Mouse (Mus musculus): Measurements from ENCODE around the gene Itgb7. TPM values are rescaled to one million over a fixed set of nuclear protein-coding genes. Genes with fewer than 3 reads are reported as not detected.

The Itgb7 gene
- polyA plus RNA-seq, 1 experiment from 2014 or later: 1.3 TPM

- H3K27ac ChIP-seq (ENCODE audit: low read depth, low read length): no peak overlapping the region
- peaks cover 13% of the 10 kb centered on the region for H3K27me3 ChIP-seq (ENCODE audit: control insufficient read depth, insufficient read depth, low read length)
- WGBS: 2% methylated on average over 42 of the region's 43 CpGs
- H3K36me3 ChIP-seq (ENCODE audit: control insufficient read depth, insufficient read depth, low read length): no peaks in the 10 kb centered on the region
- peak overlapping the region; percentile 76 for H3K4me2 ChIP-seq (ENCODE audit: low read depth)
- H3K4me3 ChIP-seq (ENCODE audit: low read depth, low read length): peak overlapping the region; percentile 29
- H3K9me3 ChIP-seq (ENCODE audit: control insufficient read depth, low read length): no peaks in the 10 kb centered on the region
- peak overlapping the region; percentile 19 for H3K9ac ChIP-seq (ENCODE audit: low read length)
- peak; percentile 81 for DNase-seq (ENCODE audit: low spot score)
- ATAC-seq (ENCODE audit: insufficient read depth, low FRiP score, low TSS enrichment): peak; percentile 50
- peaks cover 3% of the 10 kb centered on the region; the same call in 1 of the 2 replicates for H3K4me1 ChIP-seq (ENCODE audit: control insufficient read depth, insufficient read depth, low read length)
Observed at GRCm38 (mm10) chr15:102224186-102224991, 7.4 kb downstream of the Itgb7 start.

- WGBS: 76% methylated on average over 10 of the region's 10 CpGs
- Histone ChIP-seq H3K9ac (ENCODE audit: low read length) (no peak overlapping the region), H3K27ac (ENCODE audit: low read depth, low read length) (no peak overlapping the region), H3K27me3 (ENCODE audit: control insufficient read depth, insufficient read depth, low read length) (peaks cover 13% of the 10 kb centered on the region), H3K4me3 (ENCODE audit: low read depth, low read length) (no peak overlapping the region), H3K4me2 (ENCODE audit: low read depth) (no peak overlapping the region), H3K4me1 (ENCODE audit: control insufficient read depth, insufficient read depth, low read length) (peaks cover 3% of the 10 kb centered on the region; the same call in 1 of the 2 replicates), H3K9me3 (ENCODE audit: control insufficient read depth, low read length) (no peaks in the 10 kb centered on the region), H3K36me3 (ENCODE audit: control insufficient read depth, insufficient read depth, low read length) (no peaks in the 10 kb centered on the region)
- ATAC-seq (ENCODE audit: insufficient read depth, low FRiP score, low TSS enrichment): no peak
- no peak for DNase-seq (ENCODE audit: low spot score)
Observed at GRCm38 (mm10) chr15:102222386-102222785, 9.4 kb downstream of the Itgb7 start.

- 87% methylated on average over 7 of the region's 7 CpGs for WGBS
- no peak overlapping the region for H3K27ac ChIP-seq (ENCODE audit: low read depth, low read length)
- H3K4me3 ChIP-seq (ENCODE audit: low read depth, low read length): no peak overlapping the region
- no peak overlapping the region for H3K9ac ChIP-seq (ENCODE audit: low read length)
- no peaks in the 10 kb centered on the region for H3K27me3 ChIP-seq (ENCODE audit: control insufficient read depth, insufficient read depth, low read length)
- no peaks in the 10 kb centered on the region for H3K4me1 ChIP-seq (ENCODE audit: control insufficient read depth, insufficient read depth, low read length)
- no peak for ATAC-seq (ENCODE audit: insufficient read depth, low FRiP score, low TSS enrichment)
- H3K4me2 ChIP-seq (ENCODE audit: low read depth): no peak overlapping the region
- H3K9me3 ChIP-seq (ENCODE audit: control insufficient read depth, low read length): no peaks in the 10 kb centered on the region
- H3K36me3 ChIP-seq (ENCODE audit: control insufficient read depth, insufficient read depth, low read length): peaks cover 15% of the 10 kb centered on the region
- no peak for DNase-seq (ENCODE audit: low spot score)
Observed at GRCm38 (mm10) chr15:102217325-102217724, 14.4 kb downstream of the Itgb7 start.

GRCm38 (mm10) chr15:102216459-102217228, 15.1 kb downstream of the Itgb7 start:
- H3K4me2 ChIP-seq (ENCODE audit: low read depth): no peak overlapping the region
- DNase-seq (ENCODE audit: low spot score) (no peak), ATAC-seq (ENCODE audit: insufficient read depth, low FRiP score, low TSS enrichment) (no peak)
- H3K4me3 ChIP-seq (ENCODE audit: low read depth, low read length): no peak overlapping the region
- H3K27me3 ChIP-seq (ENCODE audit: control insufficient read depth, insufficient read depth, low read length): no peaks in the 10 kb centered on the region
- H3K9me3 ChIP-seq (ENCODE audit: control insufficient read depth, low read length): no peaks in the 10 kb centered on the region
- H3K27ac ChIP-seq (ENCODE audit: low read depth, low read length): no peak overlapping the region
- H3K36me3 ChIP-seq (ENCODE audit: control insufficient read depth, insufficient read depth, low read length): peaks cover 15% of the 10 kb centered on the region
- 84% methylated on average over 16 of the region's 16 CpGs for WGBS
- no peaks in the 10 kb centered on the region for H3K4me1 ChIP-seq (ENCODE audit: control insufficient read depth, insufficient read depth, low read length)
- H3K9ac ChIP-seq (ENCODE audit: low read length): no peak overlapping the region; the same call in 1 of the 2 replicates

GRCm38 (mm10) chr15:102215624-102216023, 16.1 kb downstream of the Itgb7 start:
- WGBS: 68% methylated on average over 6 of the region's 6 CpGs
- peaks cover 16% of the 10 kb centered on the region for H3K36me3 ChIP-seq (ENCODE audit: control insufficient read depth, insufficient read depth, low read length)
- no peak for DNase-seq (ENCODE audit: low spot score)
- no peaks in the 10 kb centered on the region for H3K9me3 ChIP-seq (ENCODE audit: control insufficient read depth, low read length)
- ATAC-seq (ENCODE audit: insufficient read depth, low FRiP score, low TSS enrichment): no peak
- H3K27me3 ChIP-seq (ENCODE audit: control insufficient read depth, insufficient read depth, low read length): no peaks in the 10 kb centered on the region
- H3K4me2 ChIP-seq (ENCODE audit: low read depth): no peak overlapping the region
- H3K27ac ChIP-seq (ENCODE audit: low read depth, low read length): no peak overlapping the region
- H3K9ac ChIP-seq (ENCODE audit: low read length): no peak overlapping the region
- H3K4me3 ChIP-seq (ENCODE audit: low read depth, low read length): no peak overlapping the region
- no peaks in the 10 kb centered on the region for H3K4me1 ChIP-seq (ENCODE audit: control insufficient read depth, insufficient read depth, low read length)

GRCm38 (mm10) chr15:102214132-102214531, 17.6 kb downstream of the Itgb7 start:
- no peak overlapping the region for H3K9ac ChIP-seq (ENCODE audit: low read length)
- no peaks in the 10 kb centered on the region for H3K4me1 ChIP-seq (ENCODE audit: control insufficient read depth, insufficient read depth, low read length)
- no peak overlapping the region for H3K4me2 ChIP-seq (ENCODE audit: low read depth)
- H3K4me3 ChIP-seq (ENCODE audit: low read depth, low read length): no peak overlapping the region
- H3K9me3 ChIP-seq (ENCODE audit: control insufficient read depth, low read length): no peaks in the 10 kb centered on the region
- WGBS: 37% methylated on average over 2 of the region's 2 CpGs
- H3K36me3 ChIP-seq (ENCODE audit: control insufficient read depth, insufficient read depth, low read length): peaks cover 18% of the 10 kb centered on the region
- DNase-seq (ENCODE audit: low spot score) (no peak), ATAC-seq (ENCODE audit: insufficient read depth, low FRiP score, low TSS enrichment) (no peak)
- no peaks in the 10 kb centered on the region for H3K27me3 ChIP-seq (ENCODE audit: control insufficient read depth, insufficient read depth, low read length)
- no peak overlapping the region for H3K27ac ChIP-seq (ENCODE audit: low read depth, low read length)

GRCm38 (mm10) chr15:102211895-102212294, 19.8 kb downstream of the Itgb7 start:
- Histone ChIP-seq H3K9ac (ENCODE audit: low read length) (no peak overlapping the region), H3K36me3 (ENCODE audit: control insufficient read depth, insufficient read depth, low read length) (peaks cover 23% of the 10 kb centered on the region), H3K4me3 (ENCODE audit: low read depth, low read length) (no peak overlapping the region), H3K27ac (ENCODE audit: low read depth, low read length) (no peak overlapping the region), H3K4me1 (ENCODE audit: control insufficient read depth, insufficient read depth, low read length) (no peaks in the 10 kb centered on the region), H3K9me3 (ENCODE audit: control insufficient read depth, low read length) (no peaks in the 10 kb centered on the region), H3K4me2 (ENCODE audit: low read depth) (no peak overlapping the region), H3K27me3 (ENCODE audit: control insufficient read depth, insufficient read depth, low read length) (no peaks in the 10 kb centered on the region)
- DNase-seq (ENCODE audit: low spot score): no peak
- WGBS: 88% methylated on average over 6 of the region's 6 CpGs
- no peak for ATAC-seq (ENCODE audit: insufficient read depth, low FRiP score, low TSS enrichment)

- peaks cover 3% of the 10 kb centered on the region; the same call in 1 of the 2 replicates for H3K4me1 ChIP-seq (ENCODE audit: control insufficient read depth, insufficient read depth, low read length)
- DNase-seq (ENCODE audit: low spot score) (no peak), ATAC-seq (ENCODE audit: insufficient read depth, low FRiP score, low TSS enrichment) (no peak)
- no peaks in the 10 kb centered on the region for H3K9me3 ChIP-seq (ENCODE audit: control insufficient read depth, low read length)
- H3K9ac ChIP-seq (ENCODE audit: low read length): no peak overlapping the region
- H3K27me3 ChIP-seq (ENCODE audit: control insufficient read depth, insufficient read depth, low read length): no peaks in the 10 kb centered on the region
- no peak overlapping the region for H3K27ac ChIP-seq (ENCODE audit: low read depth, low read length)
- H3K4me3 ChIP-seq (ENCODE audit: low read depth, low read length): no peak overlapping the region
- WGBS: 94% methylated on average over 4 of the region's 4 CpGs
- H3K36me3 ChIP-seq (ENCODE audit: control insufficient read depth, insufficient read depth, low read length): peaks cover 20% of the 10 kb centered on the region
- no peak overlapping the region for H3K4me2 ChIP-seq (ENCODE audit: low read depth)
Observed at GRCm38 (mm10) chr15:102210816-102211215, 20.9 kb downstream of the Itgb7 start.

All from neural tube, embryonic 11.5 days (tissue).